Mouse (Mus musculus) naive thymus-derived CD4-positive, alpha-beta T cell, adult 2 months (primary cell): ENCODE data around the gene Kdm1b.

Source experiments
- DNase-seq: peaks from one replicate; pipeline ENCODE4 v3.0.0-alpha.2; 2011; ENCODE audit warnings: low read depth

Gene Kdm1b

DNA sequence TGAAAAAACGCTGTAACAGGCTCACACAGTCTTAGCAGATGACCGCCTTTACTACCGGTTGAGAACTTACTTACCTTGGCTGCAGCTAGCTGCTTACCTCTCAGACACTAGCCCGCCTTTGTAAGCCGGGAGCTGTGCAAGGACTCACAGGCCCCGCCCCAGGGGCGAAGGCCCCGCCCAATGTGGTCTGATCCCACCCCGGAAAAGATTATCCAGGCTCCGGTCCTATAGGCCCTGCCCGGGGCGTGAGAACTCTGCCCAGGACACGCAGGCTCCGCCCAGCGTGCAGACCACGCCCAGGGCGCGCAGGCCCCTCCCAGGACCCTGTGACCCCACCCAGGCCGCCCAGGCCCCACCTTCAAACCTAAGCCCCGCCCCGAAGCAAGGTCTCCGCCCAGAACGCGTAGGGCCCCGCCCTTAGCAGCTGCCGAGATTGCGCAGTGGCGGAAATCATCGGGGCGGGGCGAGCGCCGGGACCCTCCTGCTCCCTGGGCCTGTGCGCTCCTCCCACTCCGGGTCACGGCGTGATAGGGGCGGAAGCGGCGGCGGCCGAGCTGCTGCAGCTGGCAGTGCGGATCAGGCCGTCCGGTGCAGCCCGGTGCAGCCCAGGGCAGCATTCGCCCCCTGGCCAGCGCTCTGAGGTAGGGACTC is at the start of gene Kdm1b:
Kdm1b (plus strand) TSS at position 470 of the 651 bp plus-strand sequence.
- peak; percentile 99 for DNase-seq

DNA sequence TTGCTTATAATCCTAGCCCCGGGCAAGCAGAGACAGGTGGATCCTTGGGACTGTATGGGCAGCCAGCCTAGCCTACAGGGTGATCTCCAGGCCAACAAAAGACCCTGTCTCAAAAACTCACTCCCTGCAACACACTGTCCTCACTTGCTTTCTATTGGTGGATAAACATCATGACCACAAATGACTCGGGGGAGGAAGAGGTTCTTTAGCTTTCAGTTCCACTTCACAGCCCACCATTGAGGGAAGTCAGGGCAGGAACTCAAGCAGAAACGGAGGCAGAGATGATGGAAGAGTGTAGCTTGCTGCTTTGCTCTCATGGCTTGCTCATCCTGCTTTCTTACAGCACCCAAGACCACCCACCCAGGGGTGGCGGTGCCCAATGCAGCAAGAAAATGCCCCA is 45.9 kb upstream of the Kdm1b start:
- no peak for DNase-seq

DNA sequence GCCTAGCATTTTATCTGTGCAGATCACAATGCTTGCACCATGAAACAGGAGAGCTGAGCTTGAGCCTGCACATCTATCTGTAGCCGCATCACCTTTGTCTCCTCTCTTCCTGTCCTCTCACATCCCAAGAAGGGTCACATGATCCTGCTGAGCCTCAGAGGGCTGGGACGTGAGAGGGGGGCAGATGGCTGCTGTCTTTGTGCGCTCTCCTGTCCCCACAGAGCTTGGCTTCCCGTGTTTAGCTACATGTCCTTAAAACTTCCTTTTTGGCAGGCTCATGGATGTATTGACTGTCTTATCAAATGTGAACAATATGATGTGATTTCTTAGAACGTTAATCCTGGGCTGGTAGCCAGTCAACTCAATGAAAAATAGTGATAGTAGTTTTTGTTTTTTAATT is 43.8 kb upstream of the Kdm1b start:
- no peak for DNase-seq

DNA sequence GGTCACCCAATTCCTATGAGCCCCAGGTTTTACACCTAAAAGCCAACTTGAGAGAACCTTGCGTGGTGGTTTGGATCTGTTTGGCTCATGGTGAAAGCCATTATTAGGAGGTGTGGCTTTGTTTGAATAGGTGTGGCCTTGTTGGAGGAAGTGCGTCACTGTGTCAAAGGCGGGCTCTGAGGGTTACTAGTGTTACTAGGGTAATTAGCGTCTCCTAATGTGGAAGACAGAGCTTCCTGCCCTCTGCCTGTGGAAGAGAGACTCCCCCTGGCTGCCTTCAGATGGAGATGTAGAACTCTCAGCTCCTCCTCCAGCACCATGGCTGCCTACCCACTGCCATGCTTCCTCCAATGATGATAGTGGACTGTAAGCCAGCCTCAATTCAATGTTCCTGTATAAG is 41.7 kb upstream of the Kdm1b start:
- no peak for DNase-seq

DNA sequence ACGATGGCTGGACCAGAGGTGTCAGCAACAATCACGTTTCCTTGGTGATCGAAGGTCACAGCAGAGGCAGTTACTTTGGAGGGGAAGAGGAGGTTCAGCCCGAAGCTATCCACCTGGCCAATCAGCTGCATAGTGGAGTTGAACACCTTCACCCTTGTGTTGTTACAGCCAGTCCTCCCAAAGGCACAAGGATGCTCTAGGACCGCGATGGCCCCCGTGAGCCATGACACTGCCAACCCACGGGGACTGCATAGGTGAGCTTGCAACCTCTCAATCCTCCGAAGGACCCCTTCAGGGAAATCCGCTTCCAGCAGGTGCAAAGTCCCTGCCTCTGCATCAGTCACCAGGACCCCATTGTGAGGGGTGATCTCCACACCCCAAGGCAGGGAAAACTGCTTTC is 29.6 kb upstream of the Kdm1b start:
- DNase-seq: no peak

DNA sequence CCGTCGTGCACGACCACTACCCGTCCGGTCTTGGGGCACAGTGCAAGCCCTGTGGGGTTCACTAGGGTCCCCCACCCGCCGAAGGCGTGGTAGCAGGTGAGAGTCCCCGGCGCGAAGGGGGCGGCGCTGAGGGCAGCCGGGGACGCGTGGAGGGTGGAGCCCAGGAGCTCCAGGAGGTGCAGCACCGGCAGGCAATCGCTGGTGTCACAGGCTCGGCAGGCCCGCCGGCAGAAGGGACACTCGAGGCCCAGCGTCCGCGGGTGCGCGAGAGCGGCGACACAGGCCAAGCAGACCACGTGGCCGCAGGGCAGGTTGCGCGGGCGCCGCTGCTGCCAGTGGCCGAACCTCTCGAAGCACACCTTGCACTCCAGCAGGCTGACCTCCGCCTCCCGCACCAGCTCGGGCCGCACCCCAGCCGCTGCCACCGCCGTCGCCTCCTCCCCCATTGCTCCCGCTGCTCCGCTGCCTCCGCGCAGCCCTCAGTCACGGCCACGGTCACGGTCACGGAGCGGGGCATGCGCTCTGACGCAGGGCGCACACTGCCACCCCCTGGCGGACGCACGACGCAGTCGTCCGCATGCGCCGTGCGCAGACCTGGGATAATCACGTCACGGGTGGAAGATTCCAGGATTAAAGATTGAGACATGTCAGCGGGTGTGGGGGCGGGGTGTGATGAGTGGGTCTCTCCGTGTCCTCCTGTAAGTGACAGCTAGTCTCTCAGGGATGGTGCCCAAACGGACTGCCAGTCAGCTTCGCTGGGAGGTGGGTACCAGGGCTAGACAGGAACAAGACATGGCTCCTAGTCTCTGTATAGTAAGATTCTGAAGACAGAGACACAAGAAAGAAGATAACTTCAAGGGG is 28.7 kb upstream of the Kdm1b start, which contains the start of gene Nhlrc1:
Nhlrc1 (minus strand) TSS at position 517 of the 861 bp plus-strand sequence.
- DNase-seq: peak; percentile 89

DNA sequence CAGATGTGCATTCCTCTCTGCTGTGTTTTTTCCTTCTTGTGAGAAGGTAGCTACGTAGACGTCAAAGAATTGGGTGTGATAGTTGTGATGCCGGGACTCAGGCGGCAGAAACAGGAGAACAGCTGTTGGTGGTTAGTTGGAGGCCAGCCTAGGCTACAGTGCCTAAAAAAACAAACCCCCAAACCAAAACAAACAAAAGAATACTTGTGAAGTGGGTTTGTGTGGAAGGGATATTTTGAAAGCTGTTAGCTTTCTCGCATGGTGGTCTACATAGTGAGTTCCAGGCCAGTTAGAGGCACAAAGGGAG is 28.2 kb upstream of the Kdm1b start:
- no peak for DNase-seq

DNA sequence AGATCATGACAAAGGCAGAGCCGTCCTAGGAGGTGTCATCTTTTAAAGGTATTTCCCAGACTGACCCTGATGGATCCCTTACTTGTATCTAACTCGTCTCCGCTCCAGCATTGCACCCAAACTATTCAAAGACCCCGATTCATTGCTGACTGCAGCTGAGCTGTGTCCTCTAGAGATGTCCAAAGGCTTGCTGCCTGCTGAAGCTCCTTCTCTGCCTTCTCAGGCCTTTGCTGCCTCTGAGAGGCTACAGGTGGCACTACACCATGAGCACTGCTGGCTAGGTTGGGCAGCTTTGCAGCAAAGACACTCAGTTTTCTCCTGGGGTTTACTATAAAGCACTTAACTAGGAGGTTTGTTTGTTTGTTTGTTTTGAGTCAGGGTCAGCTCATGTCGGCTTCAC is 26.0 kb upstream of the Kdm1b start:
- DNase-seq: peak; percentile 18

DNA sequence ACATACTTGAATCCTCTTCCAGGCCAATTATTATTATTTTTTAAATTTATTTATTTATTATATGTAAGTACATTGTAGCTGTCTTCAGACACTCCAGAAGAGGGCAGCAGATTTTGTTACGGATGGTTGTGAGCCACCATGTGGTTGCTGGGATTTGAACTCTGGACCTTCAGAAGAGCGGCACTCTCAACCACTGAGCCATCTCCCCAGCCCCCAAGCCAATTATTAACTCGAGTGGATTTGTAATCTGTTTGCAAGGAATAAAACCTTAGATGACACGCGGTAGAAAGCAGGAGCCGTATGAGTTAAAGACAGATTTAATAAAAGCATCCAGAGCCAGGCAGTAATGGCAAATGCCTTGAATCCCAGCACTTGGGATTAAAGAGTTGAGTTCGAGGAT is 23.5 kb upstream of the Kdm1b start:
- no peak for DNase-seq

DNA sequence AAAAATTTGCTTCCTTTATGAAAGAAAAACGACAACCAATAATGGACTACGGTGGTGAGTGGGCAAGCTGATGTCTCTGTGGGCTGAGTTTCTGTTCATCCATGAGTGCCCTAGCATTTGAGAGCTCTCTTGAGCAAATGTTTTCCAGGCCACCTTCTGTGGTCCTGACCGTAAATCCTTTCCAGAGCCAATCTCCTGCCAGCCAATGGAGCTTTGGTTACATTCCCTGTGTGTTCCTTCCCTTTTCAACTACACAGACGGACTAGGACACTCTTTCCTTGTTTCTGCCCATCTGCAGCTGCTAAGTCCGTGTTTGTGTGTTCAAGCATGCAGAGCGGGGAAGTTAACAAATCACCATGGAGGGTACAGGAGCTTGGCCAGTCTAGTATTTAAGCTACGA is 22.5 kb upstream of the Kdm1b start:
- DNase-seq: no peak

DNA sequence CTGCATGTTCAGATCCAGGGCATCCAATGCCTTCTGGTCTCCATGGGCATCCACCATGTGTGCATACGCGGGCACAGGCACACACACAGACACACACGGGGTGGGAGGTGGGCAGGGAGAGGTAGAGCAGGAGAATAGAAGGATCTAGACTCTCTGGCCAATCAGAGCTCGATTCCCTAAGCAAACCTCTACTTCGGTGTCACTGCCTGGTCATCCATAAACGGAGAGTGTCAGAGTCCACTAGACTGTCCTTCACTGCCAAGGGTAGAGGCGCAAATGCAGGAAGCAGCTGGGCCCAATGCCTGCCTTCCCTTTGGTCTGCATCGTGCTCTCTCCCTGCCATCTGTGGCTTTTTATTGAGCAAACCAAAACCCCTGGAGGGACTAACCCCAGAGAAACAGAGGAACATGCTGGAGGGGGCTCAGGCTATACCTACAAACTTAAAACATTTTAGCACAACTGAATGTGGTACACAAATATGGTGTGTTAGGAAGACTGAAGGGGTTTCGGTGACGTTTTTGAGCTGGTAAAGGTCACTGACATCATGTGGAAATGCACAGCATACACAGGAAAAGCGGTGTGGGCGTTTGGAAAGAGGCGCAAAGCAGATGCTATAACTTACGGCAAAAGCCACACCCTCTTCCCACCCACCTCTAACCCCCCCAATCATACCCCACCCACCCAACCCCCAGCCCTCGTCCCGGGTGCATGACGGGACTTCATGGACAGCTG is 12.8 kb upstream of the Kdm1b start:
- no peak for DNase-seq

DNA sequence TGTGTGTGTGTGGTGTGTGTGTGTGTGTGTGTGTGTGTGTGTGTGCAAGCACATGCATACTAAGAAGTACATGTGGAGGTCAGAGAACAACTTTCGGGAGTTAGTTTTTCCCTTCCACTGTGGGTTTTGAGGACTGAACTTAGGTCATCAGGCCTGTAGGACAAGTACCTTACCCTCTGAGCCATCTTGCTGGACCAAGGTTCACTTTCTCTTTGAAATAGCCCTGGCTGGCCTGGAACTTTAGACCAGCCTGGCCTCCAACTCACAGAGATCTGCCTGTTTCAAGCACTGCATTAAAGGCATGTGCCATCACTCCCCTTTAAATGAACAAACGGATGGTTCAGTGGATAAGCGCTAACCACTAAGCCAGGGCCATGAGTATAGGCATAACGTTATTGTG is 9.7 kb upstream of the Kdm1b start:
- DNase-seq: no peak

DNA sequence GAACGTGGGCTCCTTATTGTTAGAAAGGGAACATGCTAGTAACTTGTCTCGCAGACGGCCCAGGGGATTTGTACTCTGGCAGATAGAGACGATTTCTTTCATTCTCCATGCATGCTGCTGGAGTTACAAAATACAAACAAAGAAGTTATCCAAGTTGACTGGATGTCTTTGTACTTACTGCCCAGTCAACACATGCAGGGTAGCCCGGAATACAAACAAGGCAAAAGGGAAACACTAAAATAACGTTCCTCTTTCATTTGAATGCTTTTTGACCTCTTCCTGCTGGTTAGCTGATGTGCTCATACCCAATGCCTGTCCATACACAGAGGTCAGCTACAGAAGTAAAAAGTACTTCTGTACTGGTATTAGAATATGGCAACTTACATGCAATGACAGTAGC is 5.4 kb upstream of the Kdm1b start:
- no peak for DNase-seq

DNA sequence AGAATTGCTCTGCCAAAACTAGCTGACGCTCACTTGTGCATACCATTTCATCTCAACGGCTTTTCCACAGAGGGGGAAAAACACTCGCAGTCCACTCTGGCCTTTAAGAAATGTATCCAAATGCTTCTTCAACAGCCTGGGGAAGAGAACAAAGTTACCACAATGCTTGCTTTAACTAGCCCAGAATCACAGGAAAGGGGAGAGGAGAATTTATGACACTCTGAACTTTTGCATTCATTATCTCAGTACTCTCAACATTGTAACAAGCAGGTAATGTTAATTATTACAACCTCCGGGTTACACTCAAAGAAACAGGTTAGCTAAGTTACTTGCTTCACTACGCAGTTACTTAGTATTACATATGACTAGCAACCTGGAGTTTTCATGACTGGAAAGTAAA is 3.2 kb upstream of the Kdm1b start:
- no peak for DNase-seq

DNA sequence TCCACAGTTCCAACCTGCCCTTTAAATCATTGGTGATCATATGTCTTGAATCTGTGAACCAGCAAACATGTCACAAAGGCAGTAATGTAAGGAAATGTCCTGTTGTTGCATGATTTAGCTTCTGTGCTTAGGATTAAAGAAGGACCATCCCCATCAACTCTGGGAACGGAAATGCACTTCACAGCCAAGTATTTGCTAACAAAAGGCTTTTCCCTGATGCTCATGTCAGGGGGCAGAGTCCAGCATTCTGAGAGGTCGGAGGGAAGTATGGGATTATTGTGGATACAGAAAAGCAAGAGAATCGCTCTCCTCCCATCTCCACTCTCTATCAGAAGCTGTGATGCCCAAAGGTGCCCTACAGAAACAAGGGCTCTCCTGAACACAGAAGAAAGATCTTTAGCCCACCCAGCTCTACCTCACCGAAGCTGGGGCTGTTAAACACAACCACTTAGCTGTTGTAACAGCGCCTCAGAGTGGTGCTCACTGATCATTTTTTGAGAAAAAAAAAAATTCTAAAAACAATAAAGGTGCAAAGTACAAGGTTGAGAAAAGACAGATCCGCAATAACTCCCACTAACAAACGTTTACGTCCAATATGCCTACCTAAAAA is 1.2 kb upstream of the Kdm1b start:
- DNase-seq: peak; percentile 15

DNA sequence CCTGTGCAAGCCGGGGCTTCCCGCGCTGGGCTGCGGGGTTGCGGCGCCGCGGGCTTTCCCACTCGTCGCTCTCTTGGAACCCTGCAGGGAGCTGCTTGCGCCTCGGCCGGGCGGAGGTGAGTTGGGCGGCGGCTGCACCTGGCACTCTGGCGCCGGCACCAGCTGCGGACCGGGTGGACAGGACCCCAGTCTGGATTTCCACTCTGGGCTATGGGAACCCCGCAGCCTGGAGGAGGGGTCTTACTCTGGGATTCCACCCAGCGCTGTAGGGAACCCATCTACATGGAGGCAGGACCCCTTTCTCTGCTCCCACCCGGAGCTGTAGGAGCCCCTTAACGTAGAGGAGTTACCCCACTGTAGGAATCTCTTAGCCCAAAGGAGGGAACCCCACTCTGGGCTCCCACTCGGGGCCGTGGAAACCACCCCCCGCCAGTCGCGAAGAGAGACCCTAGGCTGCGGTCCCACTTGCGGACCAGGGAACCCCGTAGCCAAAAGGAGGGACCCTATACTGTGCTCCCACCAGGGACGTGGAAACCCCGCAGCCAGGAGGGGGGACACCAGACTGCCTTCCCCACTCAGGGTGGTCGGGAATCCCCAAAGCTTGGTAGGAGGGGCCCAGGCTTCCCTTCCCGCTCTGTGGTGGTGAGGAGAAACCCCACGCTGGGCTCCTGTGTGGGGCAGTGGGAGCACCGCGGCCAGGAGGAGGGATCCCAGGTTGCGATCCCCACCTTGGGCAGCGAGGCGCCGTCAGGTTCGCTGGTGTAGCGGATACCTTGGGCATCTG is 726 bp downstream of the Kdm1b start:
- DNase-seq: peak; percentile 44

DNA sequence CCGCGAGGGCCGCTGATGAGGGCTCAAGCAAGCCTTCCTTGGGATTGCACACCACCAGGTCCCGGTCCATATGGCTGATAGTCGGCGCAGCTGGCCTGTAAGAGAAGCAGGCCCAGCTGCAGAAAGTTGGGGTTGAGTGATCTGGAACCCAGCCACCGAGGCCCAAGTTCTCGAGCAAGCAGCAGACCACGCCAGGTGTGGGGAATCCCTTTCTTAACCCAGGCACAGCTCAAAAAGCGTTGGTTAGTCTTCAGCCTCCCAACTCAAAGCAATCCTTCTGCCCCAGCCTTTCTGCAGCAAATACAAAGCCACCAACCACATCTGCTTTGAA is 1.3 kb downstream of the Kdm1b start, which contains the start of gene Tpmt:
Tpmt (minus strand) TSS at position 121 of the 331 bp plus-strand sequence.
- DNase-seq: no peak

DNA sequence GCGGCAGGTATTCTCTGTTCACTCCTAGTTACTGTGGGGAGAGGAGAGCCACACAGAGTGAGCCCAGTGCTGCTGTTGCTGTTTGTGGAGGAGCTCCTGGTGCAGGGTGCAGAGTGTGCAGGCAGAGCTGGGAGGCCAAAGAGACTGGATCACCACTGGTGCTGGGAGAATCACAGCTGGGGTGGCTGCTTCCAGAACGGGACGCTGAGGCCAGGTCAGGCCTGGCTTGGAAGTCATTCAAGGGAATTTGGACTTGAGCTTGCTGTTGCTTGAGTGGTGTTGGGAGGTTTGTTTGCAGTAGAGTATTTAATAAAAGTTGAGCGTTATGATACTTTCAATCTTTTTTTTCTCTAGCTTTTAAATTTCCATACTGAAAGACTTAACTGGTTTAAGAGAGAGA is 4.7 kb downstream of the Kdm1b start:
- no peak for DNase-seq

DNA sequence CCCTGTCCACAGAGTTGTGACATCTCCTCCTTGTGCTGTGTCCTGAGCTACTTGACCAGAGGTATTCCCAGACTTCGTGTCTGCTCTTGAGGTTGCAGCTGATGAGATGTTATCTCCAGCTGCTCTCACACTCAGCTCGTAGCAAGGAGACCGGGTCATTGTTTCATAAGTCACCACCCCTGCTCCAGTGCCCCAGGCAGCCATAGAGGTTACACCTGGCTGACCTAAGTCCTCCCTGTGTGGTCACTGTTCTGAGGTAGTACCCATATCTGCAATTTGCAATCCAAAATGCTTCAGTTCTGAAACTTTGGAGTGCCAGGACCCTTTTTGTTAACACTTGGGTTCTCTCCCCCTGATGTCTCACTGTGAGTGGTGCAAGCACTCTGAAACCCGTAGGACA is 6.7 kb downstream of the Kdm1b start:
- no peak for DNase-seq

DNA sequence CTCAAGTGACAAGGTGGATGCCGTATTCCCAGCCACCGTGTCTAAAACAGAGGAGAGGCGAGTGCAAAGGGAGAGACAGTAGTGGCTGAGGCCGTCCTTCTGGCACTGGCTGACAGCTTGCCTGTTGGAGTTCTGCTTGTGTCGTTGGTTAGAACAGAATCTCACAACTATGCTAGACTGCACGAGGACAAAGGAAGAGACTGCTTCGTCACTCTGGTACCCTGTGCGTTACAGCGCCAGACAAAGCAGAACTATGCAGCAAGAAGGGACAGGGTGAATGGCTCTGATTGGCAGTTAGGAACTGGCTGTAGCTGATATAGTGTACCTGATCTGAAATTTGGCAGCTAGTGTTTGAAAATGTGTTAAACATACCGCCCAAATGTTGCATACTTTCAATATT is 10.7 kb downstream of the Kdm1b start:
- DNase-seq: no peak

DNA sequence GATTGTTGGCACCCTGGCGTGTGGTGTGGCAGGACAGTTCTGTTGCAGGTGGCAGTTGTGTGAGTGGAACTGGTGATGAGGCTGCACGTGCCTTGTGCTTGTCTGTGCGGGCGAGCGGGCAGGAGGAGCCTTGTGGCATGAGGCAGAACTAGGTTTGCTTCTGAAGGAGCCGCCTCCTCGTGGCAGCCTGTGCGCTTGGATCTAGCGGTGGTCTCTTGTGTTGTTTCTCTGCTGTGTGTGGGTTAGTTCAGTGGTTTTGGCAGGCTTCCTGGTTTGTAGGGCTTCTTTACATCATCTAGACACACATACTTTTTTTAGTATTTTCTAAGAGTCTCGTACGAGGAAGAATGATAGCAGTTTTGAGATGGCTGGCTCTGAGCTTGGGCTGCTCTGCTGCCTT is 12.8 kb downstream of the Kdm1b start:
- DNase-seq: peak; percentile 20

DNA sequence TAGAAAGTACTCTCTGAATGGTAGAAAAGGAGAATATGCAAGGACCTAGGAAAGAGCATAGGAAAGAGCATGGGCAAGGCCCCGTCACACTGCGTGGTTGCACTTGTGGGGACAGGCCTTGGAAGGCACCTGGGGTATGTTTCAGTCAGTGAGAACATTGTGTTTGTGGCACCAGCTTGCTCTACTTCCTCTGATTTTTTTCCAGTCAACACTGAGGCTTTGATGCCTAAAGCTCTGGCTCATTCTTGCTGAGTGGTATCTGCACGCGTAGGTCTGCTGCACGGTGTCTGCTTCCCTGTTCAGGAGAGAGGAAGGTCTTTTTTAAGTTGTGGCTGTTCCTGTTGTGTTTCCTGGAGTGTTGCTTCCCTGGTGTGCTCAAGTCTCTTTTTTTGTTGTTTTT is 13.5 kb downstream of the Kdm1b start:
- DNase-seq: no peak
